Mouse (Mus musculus) lung, postnatal 0 days (tissue): ENCODE results near the gene Gm28305.

Experiments
- CTCF ChIP-seq: IDR thresholded peaks from 2 replicates; pipeline ENCODE4 v1.5.1; 2016; ENCODE audit warnings: antibody characterized with exemption, mild to moderate bottlenecking
- EP300 ChIP-seq: IDR thresholded peaks from 2 replicates; pipeline ENCODE4 v1.6.1; 2016; ENCODE audit warnings: antibody characterized with exemption, mild to moderate bottlenecking, control low read depth

GRCm38 (mm10) chr9:104107482-104107881 is 67.0 kb downstream of the Gm28305 start:
- TF ChIP-seq CTCF = no peak
- TF ChIP-seq EP300 = no peak
